Mouse (Mus musculus): ENCODE data around the gene Ctxn1. TPM values are rescaled to one million over a fixed set of nuclear protein-coding genes. Genes with fewer than 3 reads are reported as not detected.

Gene Ctxn1
- polyA plus RNA-seq, 1 experiment from 2014 or later = 78.0 TPM

DNA sequence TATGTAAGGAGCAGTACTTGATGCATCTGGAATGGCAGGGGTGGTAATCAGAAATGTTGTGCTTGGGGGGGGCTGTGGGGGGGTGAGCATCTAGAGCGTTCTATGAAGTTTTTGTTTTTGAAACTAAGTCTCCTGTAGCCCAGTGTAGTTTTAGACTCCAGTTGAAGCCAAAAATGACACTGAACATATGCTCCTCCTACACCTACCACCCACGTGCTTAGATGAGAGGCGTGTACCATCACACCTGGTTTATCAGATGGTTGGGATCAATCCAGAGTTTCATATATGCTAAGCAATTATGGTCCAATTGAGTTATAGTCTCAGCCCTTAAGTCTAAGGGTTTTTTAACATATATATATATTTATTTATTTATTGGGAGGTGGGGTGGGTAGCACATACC lies 39.5 kb downstream of the Ctxn1 start:
- ATAC-seq (replicated peaks; ENCODE audit: low FRiP score, low read depth) (no peak), DNase-seq (ENCODE audit: low spot score) (no peak)
- Histone ChIP-seq H3K9ac (ENCODE audit: low read depth, low read length) (no peak overlapping the region), H3K4me2 (ENCODE audit: low read length) (no peak overlapping the region), H3K27ac (no peak overlapping the region), H3K27me3 (ENCODE audit: insufficient read depth, low read length) (0 out of 2 replicates have a peak, but pooled peaks cover 4% of the 10 kb centered on the region), H3K9me3 (replicated peaks; ENCODE audit: low read length) (no peaks in the 10 kb centered on the region), H3K4me3 (replicated peaks; ENCODE audit: low read depth, low read length) (no peak overlapping the region), H3K36me3 (ENCODE audit: insufficient read depth, low read length) (no peaks in the 10 kb centered on the region), H3K4me1 (replicated peaks; ENCODE audit: insufficient read depth, low read length) (0 out of 2 replicates have a peak, but pooled peaks cover 2% of the 10 kb centered on the region)
- whole genome bisulfite sequencing = 85% methylated on average over 3 of the region's 3 CpGs
- TF ChIP-seq CTCF (IDR thresholded peaks at IDR 0.05; ENCODE audit: low read depth) = no peak

DNA sequence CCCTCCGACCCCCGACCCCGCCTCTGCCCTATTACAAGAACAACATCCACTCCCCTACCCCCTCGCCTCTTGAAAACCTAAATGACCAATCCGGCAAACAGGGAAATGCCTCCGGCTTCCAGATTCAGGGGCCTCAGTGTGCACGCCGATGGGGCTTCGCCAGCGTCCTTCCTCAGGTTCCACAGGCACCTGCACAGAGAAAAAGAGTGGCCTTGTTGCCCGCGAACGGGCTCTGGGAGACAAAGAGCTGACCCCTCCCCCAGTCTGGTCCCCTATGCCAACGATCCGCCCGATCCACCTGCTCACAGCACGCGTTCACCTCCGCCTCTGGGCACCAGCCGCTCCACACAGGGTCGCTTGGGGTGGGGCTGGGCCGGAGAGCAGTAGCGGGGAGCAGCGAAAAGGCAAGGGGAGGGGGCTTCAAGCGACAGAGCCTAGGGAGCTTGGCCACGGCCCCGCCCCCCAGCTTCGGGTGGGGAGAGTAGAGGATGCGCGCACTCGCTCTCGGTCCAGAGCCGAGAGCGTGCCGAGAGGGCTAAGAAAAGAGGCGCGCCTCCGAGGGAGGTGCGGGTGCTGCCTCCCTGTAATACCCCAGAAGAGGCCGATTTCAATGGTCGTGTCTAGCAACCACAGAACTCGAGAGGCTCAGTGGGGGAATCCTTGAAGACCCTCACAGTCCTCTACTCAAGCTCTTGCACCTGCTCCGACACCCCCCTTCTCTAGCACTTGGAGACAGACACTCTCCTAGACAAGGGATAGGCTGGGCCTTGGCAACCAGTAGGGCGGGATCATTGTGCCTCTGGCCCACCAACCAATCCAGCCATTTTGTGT lies 42.1 kb downstream of the Ctxn1 start, which contains the start of gene Prr36:
Gene Prr36 (minus strand): TSS at position 669 of the 831 bp plus-strand sequence.
- H3K36me3 ChIP-seq (ENCODE audit: insufficient read depth, low read length) = no peaks in the 10 kb centered on the region
- peak within 1 kb of the TSS; percentile 48 for H3K4me3 ChIP-seq (replicated peaks; ENCODE audit: low read depth, low read length)
- no peak for TF ChIP-seq CTCF (IDR thresholded peaks at IDR 0.05; ENCODE audit: low read depth)
- peak within 1 kb of the TSS; percentile 54 for H3K9ac ChIP-seq (ENCODE audit: low read depth, low read length)
- DNase-seq (ENCODE audit: low spot score) (peak; percentile 68), ATAC-seq (replicated peaks; ENCODE audit: low FRiP score, low read depth) (peak; percentile 78)
- H3K4me2 ChIP-seq (ENCODE audit: low read length) = peak within 1 kb of the TSS; percentile 86
- H3K27me3 ChIP-seq (ENCODE audit: insufficient read depth, low read length) = 0 out of 2 replicates have a peak, but pooled peaks cover 7% of the 10 kb centered on the region
- peaks cover 20% of the 10 kb centered on the region for H3K4me1 ChIP-seq (replicated peaks; ENCODE audit: insufficient read depth, low read length)
- no peak within 1 kb of the TSS for H3K27ac ChIP-seq
- no peaks in the 10 kb centered on the region for H3K9me3 ChIP-seq (replicated peaks; ENCODE audit: low read length)
- 1% methylated on average over 39 of the region's 44 CpGs for WGBS

DNA sequence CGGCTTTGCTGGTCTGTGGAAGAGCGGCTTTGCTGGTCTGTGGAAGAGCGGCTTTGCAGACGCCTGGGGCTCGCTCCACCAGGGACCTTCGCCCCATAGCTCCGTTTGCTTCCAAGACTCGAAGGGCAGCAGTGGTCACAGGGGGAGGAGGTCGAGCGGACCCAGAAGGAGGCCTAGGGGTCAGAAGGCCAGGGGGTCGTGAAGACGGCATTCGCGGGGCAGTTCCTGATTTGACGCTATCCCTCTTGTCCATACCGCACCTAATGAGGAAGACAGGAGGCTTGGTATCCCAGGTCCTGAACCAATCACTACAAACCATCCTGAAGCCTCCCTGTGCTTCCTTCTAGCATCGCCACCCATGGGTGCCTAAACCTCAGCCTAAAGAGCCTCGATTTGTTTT lies 42.8 kb downstream of the Ctxn1 start:
- no peaks in the 10 kb centered on the region for H3K36me3 ChIP-seq (ENCODE audit: insufficient read depth, low read length)
- 7% methylated on average over 18 of the region's 18 CpGs for WGBS
- H3K27me3 ChIP-seq (ENCODE audit: insufficient read depth, low read length) = 0 out of 2 replicates have a peak, but pooled peaks cover 7% of the 10 kb centered on the region
- ATAC-seq (replicated peaks; ENCODE audit: low FRiP score, low read depth) = no peak
- no peak overlapping the region for H3K9ac ChIP-seq (ENCODE audit: low read depth, low read length)
- no peaks in the 10 kb centered on the region for H3K9me3 ChIP-seq (replicated peaks; ENCODE audit: low read length)
- no peak overlapping the region for H3K27ac ChIP-seq
- H3K4me3 ChIP-seq (replicated peaks; ENCODE audit: low read depth, low read length) = peak overlapping the region; percentile 48
- no peak for TF ChIP-seq CTCF (IDR thresholded peaks at IDR 0.05; ENCODE audit: low read depth)
- DNase-seq (ENCODE audit: low spot score) = no peak
- peak overlapping the region; percentile 86 for H3K4me2 ChIP-seq (ENCODE audit: low read length)
- H3K4me1 ChIP-seq (replicated peaks; ENCODE audit: insufficient read depth, low read length) = peaks cover 20% of the 10 kb centered on the region

DNA sequence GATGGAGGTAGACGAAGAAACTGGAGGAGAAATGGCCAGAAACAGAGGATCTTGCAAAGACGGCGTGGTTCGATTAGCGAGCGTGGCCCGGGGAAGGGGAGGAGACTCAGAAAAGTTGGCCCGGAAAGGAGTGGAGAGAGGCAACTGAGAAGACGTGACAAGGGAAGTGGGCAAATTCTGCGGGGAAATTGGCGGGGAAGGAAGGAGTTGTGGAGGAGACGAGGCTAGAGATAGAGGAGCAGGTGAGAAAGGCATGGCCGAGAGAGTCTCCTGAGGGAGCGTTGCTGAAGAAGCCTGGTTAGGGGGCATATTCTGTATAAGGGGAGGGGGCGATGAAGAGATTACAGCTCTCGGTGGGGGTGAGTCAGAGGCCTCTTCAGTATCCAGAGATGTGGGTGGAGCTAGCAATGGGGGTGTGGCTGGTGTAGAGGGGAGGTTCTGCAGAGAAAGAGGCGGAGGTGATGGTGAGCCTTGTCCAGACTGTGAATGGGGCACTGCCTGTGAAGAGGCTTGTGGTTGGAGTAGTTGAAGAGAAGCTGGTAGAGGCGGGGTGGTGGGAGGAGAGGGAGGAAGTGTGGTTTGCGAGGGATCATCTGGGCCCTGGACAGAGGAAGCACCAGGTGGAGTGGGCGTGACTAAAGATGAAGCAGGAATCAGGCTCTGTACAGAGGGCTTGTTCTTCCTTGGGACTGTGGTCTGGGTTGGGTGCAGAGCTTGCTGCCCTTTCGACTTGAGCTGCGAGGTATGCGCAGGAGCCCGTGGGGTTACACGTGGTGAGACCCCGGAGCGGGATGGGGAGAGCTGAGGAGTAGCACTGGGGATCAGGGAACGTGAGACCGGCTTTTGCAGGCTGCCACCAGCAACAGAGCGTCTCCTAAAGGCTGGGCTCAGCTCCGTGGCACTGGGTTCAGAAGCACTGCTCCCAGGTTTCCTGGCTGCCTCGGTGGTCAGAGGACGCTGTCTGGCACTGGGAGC lies 44.8 kb downstream of the Ctxn1 start:
- peak overlapping the region; percentile 83 for H3K4me2 ChIP-seq (ENCODE audit: low read length)
- H3K9me3 ChIP-seq (replicated peaks; ENCODE audit: low read length) = no peaks in the 10 kb centered on the region
- H3K4me3 ChIP-seq (replicated peaks; ENCODE audit: low read depth, low read length) = peak overlapping the region; percentile 40
- no peak overlapping the region for H3K27ac ChIP-seq
- peak; percentile 22 for ATAC-seq (replicated peaks; ENCODE audit: low FRiP score, low read depth)
- DNase-seq (ENCODE audit: low spot score) = peak; percentile 67
- 0 out of 2 replicates have a peak, but pooled peaks cover 7% of the 10 kb centered on the region for H3K27me3 ChIP-seq (ENCODE audit: insufficient read depth, low read length)
- no peak for TF ChIP-seq CTCF (IDR thresholded peaks at IDR 0.05; ENCODE audit: low read depth)
- H3K4me1 ChIP-seq (replicated peaks; ENCODE audit: insufficient read depth, low read length) = peaks cover 20% of the 10 kb centered on the region
- 0 out of 2 replicates have a peak overlapping the region, but pooled peaks have one; percentile 5 for H3K9ac ChIP-seq (ENCODE audit: low read depth, low read length)
- H3K36me3 ChIP-seq (ENCODE audit: insufficient read depth, low read length) = 0 out of 2 replicates have a peak, but pooled peaks cover 3% of the 10 kb centered on the region
- WGBS = 15% methylated on average over 33 of the region's 33 CpGs

DNA sequence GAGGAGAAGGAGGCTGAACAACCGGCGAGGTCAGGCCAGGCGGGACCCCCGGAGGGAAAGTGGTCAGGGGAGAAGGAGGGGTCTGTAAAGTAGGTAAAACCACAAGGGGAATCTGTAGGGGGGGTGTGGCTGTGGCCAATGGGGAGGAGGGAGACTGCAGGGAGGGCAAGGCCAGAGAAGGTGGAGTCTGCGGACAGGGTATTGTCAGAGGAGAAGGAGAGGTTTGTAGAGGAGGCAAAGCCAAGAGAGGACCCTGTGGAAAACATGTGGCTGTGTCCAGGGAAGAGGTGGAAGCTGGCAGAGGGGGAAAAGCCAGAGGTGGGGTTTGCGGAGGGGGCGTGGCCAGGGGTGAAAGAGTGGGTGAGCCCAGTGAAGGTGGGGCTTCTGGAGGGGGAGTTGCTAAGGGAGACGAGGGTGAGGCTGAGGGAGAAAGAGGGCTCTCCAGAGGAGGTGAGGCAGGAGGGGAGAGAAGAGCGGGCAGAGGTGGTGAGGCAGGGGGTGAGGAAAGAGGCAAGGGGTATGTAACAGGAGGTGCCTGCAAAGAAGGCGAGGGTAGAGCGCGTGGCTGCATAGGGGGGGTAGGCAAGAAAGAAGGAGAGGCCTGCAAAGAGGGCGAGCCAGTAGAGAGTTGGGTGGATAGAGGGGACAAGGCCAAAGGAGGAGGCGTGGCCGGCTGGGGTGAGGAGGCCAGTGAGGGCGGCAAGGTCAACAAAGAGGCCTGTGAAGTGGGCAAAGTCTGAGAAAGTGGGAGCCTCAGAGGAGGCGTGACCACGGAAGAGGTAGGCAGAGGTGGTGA lies 45.7 kb downstream of the Ctxn1 start:
- peak overlapping the region; percentile 83 for H3K4me2 ChIP-seq (ENCODE audit: low read length)
- peak overlapping the region; percentile 50; the same call in 1 of the 2 replicates for H3K9ac ChIP-seq (ENCODE audit: low read depth, low read length)
- H3K27me3 ChIP-seq (ENCODE audit: insufficient read depth, low read length) = 0 out of 2 replicates have a peak, but pooled peaks cover 6% of the 10 kb centered on the region
- 7% methylated on average over 18 of the region's 18 CpGs for WGBS
- 0 out of 2 replicates have a peak, but pooled peaks cover 3% of the 10 kb centered on the region for H3K36me3 ChIP-seq (ENCODE audit: insufficient read depth, low read length)
- H3K27ac ChIP-seq = no peak overlapping the region
- H3K9me3 ChIP-seq (replicated peaks; ENCODE audit: low read length) = no peaks in the 10 kb centered on the region
- peaks cover 20% of the 10 kb centered on the region for H3K4me1 ChIP-seq (replicated peaks; ENCODE audit: insufficient read depth, low read length)
- no peak for TF ChIP-seq CTCF (IDR thresholded peaks at IDR 0.05; ENCODE audit: low read depth)
- H3K4me3 ChIP-seq (replicated peaks; ENCODE audit: low read depth, low read length) = peak overlapping the region; percentile 40
- peak; percentile 52 for DNase-seq (ENCODE audit: low spot score)
- peak; percentile 60 for ATAC-seq (replicated peaks; ENCODE audit: low FRiP score, low read depth)
